Comparison of ENCODE assay signal across 8 mouse cellular contexts in the genomic region with DNA sequence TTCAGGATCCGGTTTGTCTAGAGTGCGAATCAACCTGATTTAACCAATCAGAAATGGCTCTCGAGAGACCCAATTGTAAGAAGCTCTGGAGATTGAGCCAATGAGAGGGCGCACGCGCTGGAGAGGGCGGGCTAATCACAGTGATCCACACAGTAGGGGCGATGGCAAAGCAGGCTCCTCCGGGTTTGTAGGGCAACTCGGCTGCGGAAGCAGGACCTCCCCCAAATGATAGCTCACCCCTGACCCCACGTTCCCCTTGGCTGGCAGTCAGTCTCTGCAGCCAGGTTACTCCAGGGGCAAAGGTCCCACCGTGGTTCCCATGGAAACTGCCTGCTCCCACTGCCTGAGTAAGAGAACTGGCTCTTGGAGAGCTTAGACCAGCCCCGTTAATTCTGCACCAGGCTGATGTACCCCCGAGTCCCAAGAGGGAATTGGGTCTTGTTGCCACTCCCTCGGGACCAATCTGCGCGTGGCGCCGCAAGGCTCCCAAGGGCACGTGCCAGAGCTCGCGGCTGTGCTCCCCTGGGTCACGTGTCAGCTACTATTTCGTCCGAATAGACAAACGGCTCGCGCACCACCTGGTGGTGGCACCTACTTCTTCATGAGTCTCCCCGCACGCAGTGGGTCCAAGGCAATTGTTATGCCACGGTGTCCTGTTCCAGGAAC. TPM values are rescaled to one million over a fixed set of nuclear protein-coding genes. Genes with fewer than 3 reads are reported as not detected.
DNase-seq lines count a peak whose midpoint lies in the region; ATAC-seq and TF ChIP-seq lines count a peak whose summit lies in the region.

No protein-coding gene starts in this region.

- 2% methylated on average over 32 of the region's 32 CpGs for WGBS in cerebellum, adult 2 months
- 3% methylated on average over 32 of the region's 32 CpGs for WGBS in forebrain, postnatal 0 days
- WGBS in hindbrain, embryonic 16.5 days: under 1% methylated on average over 32 of the region's 32 CpGs

- no peak overlapping the region for H3K27ac ChIP-seq in cerebellum, adult 2 months (ENCODE audit: insufficient read depth, low read length)
- 0 out of 2 replicates have a peak overlapping the region, but pooled peaks have one; percentile 15 for H3K27ac ChIP-seq in forebrain, postnatal 0 days (ENCODE audit: low read depth, low read length)
- H3K27ac ChIP-seq in hindbrain, embryonic 16.5 days (ENCODE audit: low read depth, low read length): no peak overlapping the region

- peaks cover 36% of the 10 kb centered on the region for H3K4me1 ChIP-seq in cerebellum, adult 2 months (ENCODE audit: control insufficient read depth, insufficient read depth, low read length)
- peaks cover 6% of the 10 kb centered on the region; the same call in 1 of the 2 replicates for H3K4me1 ChIP-seq in forebrain, postnatal 0 days (ENCODE audit: insufficient read depth)
- peaks cover 12% of the 10 kb centered on the region for H3K4me1 ChIP-seq in hindbrain, embryonic 16.5 days (ENCODE audit: control insufficient read depth, insufficient read depth, low read depth, low read length)

- peak; percentile 64 for ATAC-seq in forebrain, postnatal 0 days
- ATAC-seq in hindbrain, embryonic 16.5 days: peak; percentile 35

- no peaks in the 10 kb centered on the region for H3K9me3 ChIP-seq in forebrain, postnatal 0 days (ENCODE audit: low read length)
- no peaks in the 10 kb centered on the region for H3K9me3 ChIP-seq in hindbrain, embryonic 16.5 days (ENCODE audit: control insufficient read depth, low read length)

- peak; percentile 67 for DNase-seq in T-cell, adult 2 months (ENCODE audit: low spot score)
- DNase-seq in cerebellum, adult 2 months: peak; percentile 85 to 89
- DNase-seq in forebrain, postnatal 0 days: peak; percentile 89
- DNase-seq in left cerebral cortex, adult 18-20 months (ENCODE audit: low spot score in 2 of 2): peak; percentile 73 to 77
- DNase-seq in lung, postnatal 36 days: peak; percentile 78
- peak; percentile 90 to 92 for DNase-seq in right cerebral cortex, postnatal 10 days (ENCODE audit: low spot score in 2 of 2)
- DNase-seq in yolk sac, embryonic 10.5 days (ENCODE audit: low spot score): peak; percentile 82

- H3K9ac ChIP-seq in forebrain, postnatal 0 days: peak overlapping the region; percentile 31; the same call in 1 of the 2 replicates
- H3K9ac ChIP-seq in hindbrain, embryonic 16.5 days (ENCODE audit: low read depth, low read length): peak overlapping the region; percentile 39

- peak; percentile 71 for TF ChIP-seq CTCF in cerebellum, adult 2 months (IDR thresholded peaks at IDR 0.05; ENCODE audit: borderline replicate concordance, insufficient read depth, low read depth, low read length)
- peak; percentile 81 for TF ChIP-seq CTCF in forebrain, postnatal 0 days (IDR thresholded peaks at IDR 0.05; ENCODE audit: low read depth)

- H3K4me2 ChIP-seq in forebrain, postnatal 0 days (ENCODE audit: low read depth): peak overlapping the region; percentile 59
- peak overlapping the region; percentile 61 for H3K4me2 ChIP-seq in hindbrain, embryonic 16.5 days (ENCODE audit: low read length)

- H3K36me3 ChIP-seq in forebrain, postnatal 0 days (ENCODE audit: insufficient read depth): peaks cover 24% of the 10 kb centered on the region
- peaks cover 4% of the 10 kb centered on the region; the same call in 1 of the 2 replicates for H3K36me3 ChIP-seq in hindbrain, embryonic 16.5 days (ENCODE audit: control insufficient read depth, insufficient read depth, low read length)

- peak overlapping the region; percentile 17 for H3K4me3 ChIP-seq in cerebellum, adult 2 months (replicated peaks; ENCODE audit: insufficient read depth, low read depth, low read length)
- H3K4me3 ChIP-seq in forebrain, postnatal 0 days (ENCODE audit: low read depth, low read length): peak overlapping the region; percentile 27
- peak overlapping the region; percentile 34 for H3K4me3 ChIP-seq in hindbrain, embryonic 16.5 days (ENCODE audit: low read length)

- peak; percentile 30; the same call in 1 of the 2 replicates for TF ChIP-seq POLR2A in cerebellum, adult 2 months (IDR thresholded peaks at IDR 0.05; ENCODE audit: borderline replicate concordance, insufficient read depth, low read length)

- no peaks in the 10 kb centered on the region for H3K27me3 ChIP-seq in cerebellum, adult 2 months (ENCODE audit: control insufficient read depth, insufficient read depth, low read length)
- no peaks in the 10 kb centered on the region for H3K27me3 ChIP-seq in forebrain, postnatal 0 days (ENCODE audit: insufficient read depth, low read length)
- no peaks in the 10 kb centered on the region for H3K27me3 ChIP-seq in hindbrain, embryonic 16.5 days (replicated peaks; ENCODE audit: control insufficient read depth, insufficient read depth, low read length)

RNA-seq across cellular contexts. Expression of gene Elavl3, which starts 2.7 kb away (rescaled TPM):
- polyA plus RNA-seq in cerebellum, adult 2 months (2012; rRNA removed): 165 and 169 TPM in 2 replicates
- total RNA-seq in forebrain, postnatal 0 days (2014; rRNA removed): 159 and 191 TPM in 2 replicates
- polyA plus RNA-seq in forebrain, postnatal 0 days (2015; fragmentation: Nextera tagmentation; extraction: Ambion mirVana): 51.3 and 74.7 TPM in 2 replicates
- 77.8 and 80.4 TPM in 2 replicates for polyA plus RNA-seq in hindbrain, embryonic 16.5 days (2015; fragmentation: Nextera tagmentation; extraction: Ambion mirVana)
- total RNA-seq in left cerebral cortex, adult 18-20 months (2021): 100 to 1,000 TPM; 144 TPM

RNA-seq across cellular contexts. Expression of gene Gm49318, which starts 16.5 kb away (rescaled TPM):
- not detected in 2 replicates for polyA plus RNA-seq in cerebellum, adult 2 months (2012; rRNA removed)
- not detected in 2 replicates for total RNA-seq in forebrain, postnatal 0 days (2014; rRNA removed)
- polyA plus RNA-seq in forebrain, postnatal 0 days (2015; fragmentation: Nextera tagmentation; extraction: Ambion mirVana): not detected in 2 replicates
- polyA plus RNA-seq in hindbrain, embryonic 16.5 days (2015; fragmentation: Nextera tagmentation; extraction: Ambion mirVana): not detected in 2 replicates
- 1 to 10 TPM; 1.4 to 3.8 TPM for total RNA-seq in left cerebral cortex, adult 18-20 months (2021)

RNA-seq across cellular contexts. Expression of gene Zfp653, which starts 16.6 kb away (rescaled TPM):
- 45.4 and 48.3 TPM in 2 replicates for polyA plus RNA-seq in cerebellum, adult 2 months (2012; rRNA removed)
- 31.0 and 32.3 TPM in 2 replicates for total RNA-seq in forebrain, postnatal 0 days (2014; rRNA removed)
- 13.3 and 16.3 TPM in 2 replicates for polyA plus RNA-seq in forebrain, postnatal 0 days (2015; fragmentation: Nextera tagmentation; extraction: Ambion mirVana)
- polyA plus RNA-seq in hindbrain, embryonic 16.5 days (2015; fragmentation: Nextera tagmentation; extraction: Ambion mirVana): 16.6 and 16.7 TPM in 2 replicates
- 10 to 100 TPM; 19.8 to 21.1 TPM for total RNA-seq in left cerebral cortex, adult 18-20 months (2021)

RNA-seq across cellular contexts. Expression of gene Ecsit, which starts 30.7 kb away (rescaled TPM):
- polyA plus RNA-seq in cerebellum, adult 2 months (2012; rRNA removed): 85.2 and 90.2 TPM in 2 replicates
- 55.2 and 59.2 TPM in 2 replicates for total RNA-seq in forebrain, postnatal 0 days (2014; rRNA removed)
- polyA plus RNA-seq in forebrain, postnatal 0 days (2015; fragmentation: Nextera tagmentation; extraction: Ambion mirVana): 64.1 and 64.7 TPM in 2 replicates
- polyA plus RNA-seq in hindbrain, embryonic 16.5 days (2015; fragmentation: Nextera tagmentation; extraction: Ambion mirVana): 60.9 and 62.3 TPM in 2 replicates
- 10 to 100 TPM; 43.0 to 49.9 TPM for total RNA-seq in left cerebral cortex, adult 18-20 months (2021)

RNA-seq across cellular contexts. Expression of gene Cnn1, which starts 44.5 kb away (rescaled TPM):
- 1.6 and 1.8 TPM in 2 replicates for polyA plus RNA-seq in cerebellum, adult 2 months (2012; rRNA removed)
- total RNA-seq in forebrain, postnatal 0 days (2014; rRNA removed): 0.24 TPM in 1 of 2 replicates, not detected in the other
- 0.24 and 0.86 TPM in 2 replicates for polyA plus RNA-seq in forebrain, postnatal 0 days (2015; fragmentation: Nextera tagmentation; extraction: Ambion mirVana)
- polyA plus RNA-seq in hindbrain, embryonic 16.5 days (2015; fragmentation: Nextera tagmentation; extraction: Ambion mirVana): 0.93 and 1.4 TPM in 2 replicates
- under 1 TPM; 0.56 to 0.87 TPM for total RNA-seq in left cerebral cortex, adult 18-20 months (2021)
